Mouse (Mus musculus) liver, adult 2 months (tissue): ENCODE results near the gene Calhm3.

ENCODE experiments used
- CTCF ChIP-seq: fragments of 200-500 bp; IDR thresholded peaks from 2 replicates; pipeline ENCODE4 v1.5.1; 2011; ENCODE audit warnings: low read depth, low read length, control low read depth
- POLR2A ChIP-seq: fragments of 200-500 bp; IDR thresholded peaks from 2 replicates; pipeline ENCODE4 v1.6.1; 2011; ENCODE audit warnings: low read length, control low read depth; ENCODE audit not compliant: insufficient read depth; ENCODE audit errors: extremely low read depth

GRCm38 (mm10) chr19:47128164-47128563 is 29.4 kb downstream of the Calhm3 start:
- TF ChIP-seq CTCF (no peak), POLR2A (no peak)
